Mouse (Mus musculus) liver, embryonic 14.5 days (tissue): ENCODE results near the gene Comtd1. TPM values are rescaled to one million over a fixed set of nuclear protein-coding genes. Genes with fewer than 3 reads are reported as not detected.
A peak's percentile ranks its signal among the peaks of the same experiment; 100 is the strongest.

Source experiments
- ATAC-seq: fragments of 200-750 bp; cut with Nextera tagmentation; 2 replicates; pipeline ENCODE4 v1.8.0; 2017; ENCODE audit warnings: moderate number of reproducible peaks, mild to moderate bottlenecking, moderate library complexity; ENCODE audit not compliant: insufficient read depth
- DNase-seq, 3 experiments: peaks; one replicate each; pipeline ENCODE4 v3.0.0-alpha.2; 2012 to 2013; ENCODE audit warnings: low read depth in 3 of 3, low spot score in 3 of 3
- H3K27ac ChIP-seq: fragments of 300-500 bp; sonication (generic); 2 replicates; pipeline ENCODE4 v1.5.1; 2014; ENCODE audit warnings: moderate library complexity, mild to moderate bottlenecking, control low read depth, inconsistent platforms
- H3K27me3 ChIP-seq: fragments of 300-500 bp; sonication (generic); 2 replicates; pipeline ENCODE4 v1.6.1; 2014; ENCODE audit warnings: mild to moderate bottlenecking, low read length, moderate library complexity; ENCODE audit not compliant: control insufficient read depth, insufficient read depth
- H3K36me3 ChIP-seq: fragments of 300-500 bp; sonication (generic); replicated peaks from 2 replicates; pipeline ENCODE4 v1.6.1; 2014; ENCODE audit warnings: low read depth; ENCODE audit not compliant: control insufficient read depth, insufficient read depth
- H3K4me1 ChIP-seq, 2 experiments: fragments of 200-500 bp in 1 of 2; fragments of 300-500 bp in 1 of 2; sonication (generic) in 1 of 2; replicated peaks; 2 replicates each; pipeline ENCODE4 v1.6.1; 2012 to 2014; ENCODE audit warnings: antibody characterized with exemption in 1 of 2, inconsistent platforms in 1 of 2, low read length in 1 of 2; ENCODE audit not compliant: control insufficient read depth in 2 of 2, insufficient read depth in 2 of 2
- H3K4me2 ChIP-seq: fragments of 300-500 bp; sonication (generic); 2 replicates; pipeline ENCODE4 v1.6.1; 2014; ENCODE audit warnings: low read depth, mild to moderate bottlenecking, control low read depth, moderate library complexity
- H3K4me3 ChIP-seq, 2 experiments: fragments of 200-500 bp in 1 of 2; fragments of 300-500 bp in 1 of 2; sonication (generic) in 1 of 2; 2 replicates each; pipeline ENCODE4 v1.5.1; 2012 to 2014; ENCODE audit warnings: low read depth in 2 of 2, low read length in 2 of 2, mild to moderate bottlenecking in 2 of 2, control low read depth in 1 of 2, inconsistent platforms in 1 of 2, moderate library complexity in 1 of 2; ENCODE audit not compliant: insufficient read depth in 1 of 2
- H3K9ac ChIP-seq: fragments of 300-500 bp; sonication (generic); replicated peaks from 2 replicates; pipeline ENCODE4 v1.6.1; 2014; ENCODE audit warnings: mild to moderate bottlenecking, control low read depth, moderate library complexity
- H3K9me3 ChIP-seq: fragments of 300-500 bp; sonication (generic); 2 replicates; pipeline ENCODE4 v1.6.1; 2016; ENCODE audit warnings: low read length, mixed read lengths; ENCODE audit not compliant: control insufficient read depth
- CTCF ChIP-seq: IDR thresholded peaks from 2 replicates; pipeline ENCODE4 v1.5.1; 2016; ENCODE audit warnings: antibody characterized with exemption, low read depth, control low read depth
- EP300 ChIP-seq: IDR thresholded peaks from 2 replicates; pipeline ENCODE4 v1.6.1; 2016; ENCODE audit warnings: antibody characterized with exemption, low read depth
- WGBS: fragments of 180-500 bp; shearing (Covaris S2); extraction: QIAGEN DNeasy Blood & Tissue Kit; methylation state at CpG from one replicate; pipeline ENCODE4 v1.1.7; 2014; ENCODE audit not compliant: insufficient replicate concordance; 5-methylcytosine and 5-hydroxymethylcytosine counted together
- polyA plus RNA-seq, 2 experiments: library from polyadenylated mRNA; depleted of rRNA in 1 of 2; stranded (reverse) in 1 of 2; unstranded in 1 of 2; fragments of >200 nt; fragmentation: Nextera tagmentation in 1 of 2; extraction: Ambion mirVana in 1 of 2; gene quantifications; 2 replicates each; pipeline versions ENCODE4 v1.2.1 to v1.2.3; 2012 to 2014

Gene Comtd1
- 12.0 and 14.3 TPM in 2 replicates for polyA plus RNA-seq (2012; rRNA removed)
- polyA plus RNA-seq (2014; fragmentation: Nextera tagmentation; extraction: Ambion mirVana), result 24.4 and 25.8 TPM in 2 replicates

- Histone ChIP-seq H3K4me3 (peak within 1 kb of the TSS; percentile 61), H3K9me3 (no peaks in the 10 kb centered on the region), H3K4me1 (peaks cover 45 to 48% of the 10 kb centered on the region in 2 experiments), H3K9ac (peak within 1 kb of the TSS; percentile 76), H3K27me3 (no peaks in the 10 kb centered on the region), H3K36me3 (peaks cover 27% of the 10 kb centered on the region), H3K4me2 (peak within 1 kb of the TSS; percentile 99), H3K27ac (peak within 1 kb of the TSS; percentile 82)
- ATAC-seq (peak; percentile 93), DNase-seq (peak; percentile 93 to 94 (median 94))
- 0% methylated on average over 51 of the region's 51 CpGs for WGBS
- no peak for TF ChIP-seq EP300
- peak; percentile 100 for TF ChIP-seq CTCF
Measured at GRCm38 (mm10) chr14:21848166-21849154, at the start of gene Comtd1. Gene Comtd1 (minus strand): TSS chr14:21848977.

GRCm38 (mm10) chr14:21892341-21892659 lies 43.5 kb upstream of the Comtd1 start:
- Histone ChIP-seq H3K9ac (no peak overlapping the region), H3K4me3 (no peak overlapping the region), H3K27ac (no peak overlapping the region), H3K9me3 (no peaks in the 10 kb centered on the region), H3K4me1 (no peaks in the 10 kb centered on the region), H3K36me3 (no peaks in the 10 kb centered on the region), H3K4me2 (no peak overlapping the region), H3K27me3 (no peaks in the 10 kb centered on the region)
- no peak for TF ChIP-seq EP300
- no peak for TF ChIP-seq CTCF
- ATAC-seq (no peak), DNase-seq (no peak)
- 66% methylated on average over 6 of the region's 6 CpGs for WGBS

DNA sequence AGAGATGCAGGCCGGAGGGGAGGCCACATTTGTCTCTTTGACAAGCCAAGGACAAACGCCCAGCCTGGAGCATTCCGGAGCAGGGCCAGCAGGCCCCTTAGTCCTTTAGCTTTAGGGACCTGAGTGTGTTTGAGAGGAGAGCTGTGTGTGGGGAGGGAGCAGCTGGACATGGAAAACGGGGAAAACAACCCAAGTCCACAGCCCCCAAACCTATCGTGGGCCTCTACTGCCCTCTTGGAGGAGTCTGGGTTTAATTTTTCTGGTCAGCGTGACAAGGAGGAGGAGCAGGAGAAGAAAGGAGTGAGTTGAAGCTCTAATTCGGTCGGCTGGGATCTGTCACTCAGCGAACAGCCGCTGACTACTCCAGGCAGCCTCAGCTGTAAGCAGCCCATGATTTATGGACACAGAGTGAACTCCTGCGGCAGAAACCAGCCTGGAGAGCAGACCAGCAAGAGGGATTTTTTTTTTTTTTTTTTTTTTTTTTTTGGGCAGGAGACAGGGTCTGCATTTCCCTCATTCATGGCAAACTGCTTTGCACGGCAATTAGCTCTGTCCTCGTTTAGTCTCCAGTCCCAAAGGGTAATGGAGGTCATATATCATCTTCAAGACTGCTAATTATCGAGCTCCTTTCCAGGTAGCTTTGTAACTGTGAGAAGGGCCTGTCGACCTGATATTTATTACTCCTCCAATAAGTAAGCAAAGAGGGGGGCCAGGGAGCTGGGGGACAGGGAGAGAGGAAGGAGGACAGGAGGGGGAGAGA lies 43.0 kb upstream of the Comtd1 start:
- H3K4me3 ChIP-seq, result no peak overlapping the region
- no peaks in the 10 kb centered on the region for H3K36me3 ChIP-seq
- H3K9me3 ChIP-seq, result no peaks in the 10 kb centered on the region
- no peak for TF ChIP-seq CTCF
- TF ChIP-seq EP300, result no peak
- H3K4me1 ChIP-seq, result no peaks in the 10 kb centered on the region
- WGBS, result 24% methylated on average over 15 of the region's 15 CpGs
- H3K27me3 ChIP-seq, result no peaks in the 10 kb centered on the region
- H3K27ac ChIP-seq, result no peak overlapping the region
- no peak overlapping the region for H3K9ac ChIP-seq
- ATAC-seq, result no peak
- H3K4me2 ChIP-seq, result no peak overlapping the region
- no peak for DNase-seq

DNA sequence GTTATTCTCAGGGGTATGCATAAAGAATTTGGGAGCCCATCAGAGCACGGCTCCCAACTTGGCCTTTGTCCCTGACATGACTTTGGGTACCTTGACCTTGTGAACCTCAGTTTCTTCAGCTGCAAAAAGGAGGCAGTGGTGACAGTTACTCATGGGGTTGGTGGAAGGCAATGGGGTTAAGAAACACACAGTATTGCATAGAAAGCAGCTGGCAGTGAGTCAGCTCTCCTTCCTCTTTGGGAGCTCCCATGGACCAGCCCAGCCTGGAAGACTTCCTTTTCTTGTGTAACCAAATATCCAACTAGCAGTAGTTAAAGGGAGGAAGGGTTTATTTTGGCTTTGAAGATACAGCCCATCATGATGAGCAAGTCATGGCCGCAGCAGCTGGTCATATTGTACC lies 41.7 kb upstream of the Comtd1 start:
- Histone ChIP-seq H3K4me1 (no peaks in the 10 kb centered on the region), H3K4me2 (no peak overlapping the region), H3K9ac (no peak overlapping the region), H3K27me3 (no peaks in the 10 kb centered on the region), H3K9me3 (no peaks in the 10 kb centered on the region), H3K27ac (no peak overlapping the region), H3K36me3 (no peaks in the 10 kb centered on the region), H3K4me3 (no peak overlapping the region)
- ATAC-seq (no peak), DNase-seq (peak in 1 of 3 experiments; percentile 10)
- WGBS, result 55% methylated on average over 2 of the region's 2 CpGs
- TF ChIP-seq CTCF (no peak), EP300 (no peak)

GRCm38 (mm10) chr14:21866816-21867215 lies 18.0 kb upstream of the Comtd1 start:
- H3K27me3 ChIP-seq, result no peaks in the 10 kb centered on the region
- no peak overlapping the region for H3K9ac ChIP-seq
- no peaks in the 10 kb centered on the region for H3K9me3 ChIP-seq
- H3K4me3 ChIP-seq, result no peak overlapping the region
- TF ChIP-seq EP300 (no peak), CTCF (no peak)
- no peaks in the 10 kb centered on the region for H3K4me1 ChIP-seq
- no peak for ATAC-seq
- DNase-seq, result no peak
- no peaks in the 10 kb centered on the region for H3K36me3 ChIP-seq
- no peak overlapping the region for H3K27ac ChIP-seq
- 64% methylated on average over 7 of the region's 7 CpGs for WGBS
- no peak overlapping the region for H3K4me2 ChIP-seq
